Comparison of ENCODE assay signal across 8 mouse cellular contexts in genomic region chr16:91786425-91786824, GRCm38 (mm10). TPM values are rescaled to one million over a fixed set of nuclear protein-coding genes. Genes with fewer than 3 reads are reported as not detected.
A peak's percentile ranks its signal among the peaks of the same experiment; 100 is the strongest.
DNase-seq lines count a peak whose midpoint lies in the region; TF ChIP-seq lines count a peak whose summit lies in the region.
"Had no signal": no experiment of that assay in that cellular context is flagged by ENCODE, and none has a peak within 500 bp of the region (broad histone marks: within the 10 kb centered on the region; RNA-seq: fewer than 3 reads in every experiment).

No protein-coding gene starts in this region.

- no peaks in the 10 kb centered on the region for H3K27me3 ChIP-seq in cerebellum, adult 2 months (ENCODE audit: control insufficient read depth, insufficient read depth, low read length)
- H3K27me3 ChIP-seq in heart, adult 2 months (ENCODE audit: control insufficient read depth, insufficient read depth, low read length), result no peaks in the 10 kb centered on the region
- H3K27me3 ChIP-seq: limb, embryonic 13.5 days had no signal

- no peak for TF ChIP-seq CTCF in left cerebral cortex, adult 2 months (IDR thresholded peaks at IDR 0.05)
- no peak for TF ChIP-seq CTCF in cerebellum, adult 2 months (IDR thresholded peaks at IDR 0.05; ENCODE audit: borderline replicate concordance, insufficient read depth, low read depth, low read length)
- no peak for TF ChIP-seq CTCF in heart, adult 2 months (IDR thresholded peaks at IDR 0.05)

- H3K36me3 ChIP-seq in heart, adult 2 months (ENCODE audit: control insufficient read depth, insufficient read depth, low read length), result no peaks in the 10 kb centered on the region

- H3K27ac ChIP-seq in left cerebral cortex, adult 2 months, result no peak overlapping the region
- H3K27ac ChIP-seq in cerebellum, adult 2 months (ENCODE audit: insufficient read depth, low read length), result no peak overlapping the region
- peak overlapping the region; percentile 58 for H3K27ac ChIP-seq in heart, adult 2 months
- H3K27ac ChIP-seq: limb, embryonic 13.5 days had no signal

- TF ChIP-seq EP300 in heart, adult 2 months (IDR thresholded peaks at IDR 0.05; ENCODE audit: insufficient read depth, low read depth, low read length), result peak; percentile 87

- TF ChIP-seq POLR2A in cerebellum, adult 2 months (IDR thresholded peaks at IDR 0.05; ENCODE audit: borderline replicate concordance, insufficient read depth, low read length), result no peak
- no peak for TF ChIP-seq POLR2A in heart, adult 2 months (IDR thresholded peaks at IDR 0.05; ENCODE audit: insufficient read depth, low read depth, low read length)

- peak; percentile 43 to 46 for DNase-seq in left cerebral cortex, postnatal 10 days (ENCODE audit: extremely low spot score in 1 of 2, low spot score in 2 of 2)
- no peak for DNase-seq in left cerebral cortex, adult 2 months (ENCODE audit: extremely low spot score in 1 of 2, low spot score in 2 of 2)
- peak; percentile 68 to 69 for DNase-seq in cerebellum, adult 2 months
- peak; percentile 75 to 78 for DNase-seq in heart, adult 2 months
- peak; percentile 50 to 57 for DNase-seq in layer of hippocampus, postnatal 10 days (ENCODE audit: low spot score in 2 of 2)
- DNase-seq in embryo, embryonic 11 days, result no peak
- DNase-seq in urinary bladder, postnatal 25 days (ENCODE audit: low spot score), result no peak

- H3K4me3 ChIP-seq in left cerebral cortex, adult 2 months, result no peak overlapping the region
- H3K4me3 ChIP-seq in cerebellum, adult 2 months (replicated peaks; ENCODE audit: insufficient read depth, low read depth, low read length), result no peak overlapping the region
- H3K4me3 ChIP-seq in heart, adult 2 months, result no peak overlapping the region
- H3K4me3 ChIP-seq: limb, embryonic 13.5 days had no signal

- intact Hi-C loops in left cerebral cortex, postnatal 10 days (cut with DNase I), result no loop called here
- intact Hi-C loops in left cerebral cortex, adult 2 months (cut with DNase I), result no loop called here
- intact Hi-C loops in heart, adult 2 months (cut with DNase I), result loop anchor here (5.0 kb wide), 1 partner anchor 54 kb away; no protein-coding TSS in a partner anchor

- peaks cover 17% of the 10 kb centered on the region for H3K4me1 ChIP-seq in cerebellum, adult 2 months (ENCODE audit: control insufficient read depth, insufficient read depth, low read length)
- H3K4me1 ChIP-seq in heart, adult 2 months (ENCODE audit: control insufficient read depth, insufficient read depth, low read length), result peaks cover 10% of the 10 kb centered on the region

- H3K79me2 ChIP-seq in heart, adult 2 months (replicated peaks; ENCODE audit: control insufficient read depth, insufficient read depth, low read length), result no peaks in the 10 kb centered on the region

- 8% methylated on average over 10 of the region's 10 CpGs for WGBS in cerebellum, adult 2 months
- WGBS in heart, adult 2 months, result 15% methylated on average over 10 of the region's 10 CpGs

- H3K9ac ChIP-seq in heart, adult 2 months (ENCODE audit: low read depth, low read length), result no peak overlapping the region
- H3K9ac ChIP-seq: limb, embryonic 13.5 days had no signal

RNA-seq across cellular contexts. Expression of gene Itsn1, which starts 57.3 kb away (rescaled TPM):
- 100 to 1,000 TPM; 132 to 137 TPM for total RNA-seq in left cerebral cortex, postnatal 10 days (2021)
- total RNA-seq in left cerebral cortex, adult 2 months (2021), result 100 to 1,000 TPM; 133 to 156 TPM
- 67.3 and 68.7 TPM in 2 replicates for polyA plus RNA-seq in cerebellum, adult 2 months (2012; rRNA removed)
- total RNA-seq in heart, adult 2 months (2021), result 10 to 100 TPM; 45.1 to 46.7 TPM
- 35.8 and 48.5 TPM in 2 replicates for polyA plus RNA-seq in heart, adult 2 months (2012; rRNA removed)
- total RNA-seq in layer of hippocampus, postnatal 10 days (2021), result 100 to 1,000 TPM; 145 to 159 TPM

RNA-seq across cellular contexts. Expression of gene Cryzl1, which starts 57.6 kb away (rescaled TPM):
- total RNA-seq in left cerebral cortex, postnatal 10 days (2021), result 10 to 100 TPM; 87.9 to 97.1 TPM
- total RNA-seq in left cerebral cortex, adult 2 months (2021), result 100 to 1,000 TPM; 107 to 108 TPM
- polyA plus RNA-seq in cerebellum, adult 2 months (2012; rRNA removed), result 104 and 114 TPM in 2 replicates
- total RNA-seq in heart, adult 2 months (2021), result 10 to 100 TPM; 22.2 to 26.0 TPM
- 19.2 and 37.5 TPM in 2 replicates for polyA plus RNA-seq in heart, adult 2 months (2012; rRNA removed)
- total RNA-seq in layer of hippocampus, postnatal 10 days (2021), result 10 to 100 TPM; 78.9 to 94.2 TPM

Comparison
In these comparisons a context has a peak if more than half of its experiments do, and no peak if none do; other contexts are left out.
1. DNase-seq: peak in left cerebral cortex, postnatal 10 days (2 of 2), cerebellum, adult 2 months (2 of 2), heart, adult 2 months (2 of 2) and layer of hippocampus, postnatal 10 days (2 of 2); none in left cerebral cortex, adult 2 months (0 of 2), embryo, embryonic 11 days (single experiment) and urinary bladder, postnatal 25 days (single experiment).